Mouse (Mus musculus) liver, postnatal 0 days (tissue): Measurements from ENCODE around the gene Aox4.

ENCODE experiments used
- CTCF ChIP-seq: sonication (generic); IDR thresholded peaks from 2 replicates; pipeline ENCODE4 v1.5.1; 2016; ENCODE audit warnings: antibody characterized with exemption, low read depth
- EP300 ChIP-seq: IDR thresholded peaks from 2 replicates; pipeline ENCODE4 v1.6.1; 2016; ENCODE audit warnings: antibody characterized with exemption, low read depth, mild to moderate bottlenecking

GRCm38 (mm10) chr1:58280939-58281624 lies 70.9 kb downstream of the Aox4 start:
- TF ChIP-seq EP300, result no peak
- no peak for TF ChIP-seq CTCF
